Mouse (Mus musculus) Patski (cell line): ENCODE results near the gene Rftn1. TPM values are rescaled to one million over a fixed set of nuclear protein-coding genes. Genes with fewer than 3 reads are reported as not detected.

Experiments
- ATAC-seq: fragments of 100-300 bp; one replicate; pipeline ENCODE4 v1.8.0; 2021
- CTCF ChIA-PET: fragments of 350-600 bp; sonication (Branson Sonifier 250); formaldehyde crosslinking; loops from one replicate; lab custom pipeline; 2022; ENCODE audit warnings: inconsistent platforms; lab: Charles Lee
- POLR2A ChIA-PET: fragments of 350-600 bp; sonication (Branson Sonifier 250); formaldehyde crosslinking; loops from one replicate; lab custom pipeline; 2022; ENCODE audit warnings: antibody characterized with exemption, inconsistent platforms; lab: Charles Lee
- DNase-seq: peaks from one replicate; pipeline ENCODE4 v3.0.0-alpha.2; 2011; ENCODE audit warnings: low read depth, low spot score
- H3K27me3 ChIP-seq: fragments of 371-371 bp; one replicate; pipeline ENCODE4 v1.5.1; 2021
- CTCF ChIP-seq: fragments of 100-300 bp; IDR thresholded peaks from one replicate; pipeline ENCODE4 v1.5.1; 2021
- in situ Hi-C: fragments of 300-500 bp; cut with MboI; formaldehyde crosslinking; loops from 3 replicates; pipeline ENCODE4 v1.11.1; 2018; ENCODE audit warnings: low pct_unique_long_range_greater_than_20kb, mixed read lengths
- polyA plus RNA-seq: library from polyadenylated mRNA; unstranded; gene quantifications from one replicate; pipeline ENCODE4 v1.2.3, GENCODE M21; 2021

Rftn1 gene
- polyA plus RNA-seq: 0.05 TPM

- DNase-seq: no peak
- H3K27me3 ChIP-seq: peaks cover 39% of the 10 kb centered on the region
- POLR2A ChIA-PET: no interaction called here
- no peak for ATAC-seq
- in situ Hi-C loops: no loop called here
- CTCF ChIA-PET: no interaction called here
- TF ChIP-seq CTCF: no peak
Measured at GRCm38 (mm10) chr17:50190131-50191015, at the start of gene Rftn1. Gene Rftn1 (minus strand): TSS chr17:50190674.

GRCm38 (mm10) chr17:50237818-50238610, 47.5 kb upstream of the Rftn1 start:
- DNase-seq: no peak
- ChIA-PET CTCF (no interaction called here), POLR2A (no interaction called here)
- in situ Hi-C loops: loop anchor here (10.0 kb wide), 1 partner anchor 303 kb away; no protein-coding TSS in a partner anchor
- H3K27me3 ChIP-seq: peaks cover 15% of the 10 kb centered on the region
- TF ChIP-seq CTCF: no peak
- no peak for ATAC-seq

- peak; percentile 66 for TF ChIP-seq CTCF
- ChIA-PET POLR2A (no interaction called here), CTCF (no interaction called here)
- in situ Hi-C loops: loop anchor here (10.0 kb wide), 1 partner anchor 303 kb away; no protein-coding TSS in a partner anchor
- peaks cover 15% of the 10 kb centered on the region for H3K27me3 ChIP-seq
- ATAC-seq (no peak), DNase-seq (no peak)
Measured at GRCm38 (mm10) chr17:50237436-50237709, 46.9 kb upstream of the Rftn1 start.

GRCm38 (mm10) chr17:50236702-50237435, 46.4 kb upstream of the Rftn1 start:
- peaks cover 15% of the 10 kb centered on the region for H3K27me3 ChIP-seq
- in situ Hi-C loops: loop anchor here (10.0 kb wide), 1 partner anchor 302 kb away; no protein-coding TSS in a partner anchor
- ChIA-PET CTCF (no interaction called here), POLR2A (no interaction called here)
- no peak for DNase-seq
- no peak for ATAC-seq
- TF ChIP-seq CTCF: no peak

- ChIA-PET POLR2A (no interaction called here), CTCF (no interaction called here)
- DNase-seq (no peak), ATAC-seq (no peak)
- in situ Hi-C loops: loop anchor here (10.0 kb wide), 1 partner anchor 301 kb away; no protein-coding TSS in a partner anchor
- peaks cover 15% of the 10 kb centered on the region for H3K27me3 ChIP-seq
- no peak for TF ChIP-seq CTCF
Measured at GRCm38 (mm10) chr17:50235943-50236701, 45.6 kb upstream of the Rftn1 start.

GRCm38 (mm10) chr17:50233956-50234355, 43.5 kb upstream of the Rftn1 start:
- ChIA-PET CTCF (no interaction called here), POLR2A (no interaction called here)
- ATAC-seq (no peak), DNase-seq (no peak)
- in situ Hi-C loops: loop anchor here (10.0 kb wide), 1 partner anchor 299 kb away; no protein-coding TSS in a partner anchor
- TF ChIP-seq CTCF: no peak
- peaks cover 15% of the 10 kb centered on the region for H3K27me3 ChIP-seq

- in situ Hi-C loops: loop anchor here (10.0 kb wide), 1 partner anchor 298 kb away; no protein-coding TSS in a partner anchor
- no peak for TF ChIP-seq CTCF
- ATAC-seq: no peak
- POLR2A ChIA-PET: no interaction called here
- CTCF ChIA-PET: no interaction called here
- DNase-seq: no peak
- H3K27me3 ChIP-seq: peaks cover 15% of the 10 kb centered on the region
Measured at GRCm38 (mm10) chr17:50232821-50233220, 42.3 kb upstream of the Rftn1 start.

- no peak for TF ChIP-seq CTCF
- ATAC-seq (no peak), DNase-seq (no peak)
- ChIA-PET POLR2A (no interaction called here), CTCF (no interaction called here)
- H3K27me3 ChIP-seq: peaks cover 15% of the 10 kb centered on the region
- in situ Hi-C loops: loop anchor here (10.0 kb wide), 1 partner anchor 296 kb away; no protein-coding TSS in a partner anchor
Measured at GRCm38 (mm10) chr17:50231206-50231605, 40.7 kb upstream of the Rftn1 start.

GRCm38 (mm10) chr17:50229534-50229933, 39.1 kb upstream of the Rftn1 start:
- no peak for ATAC-seq
- in situ Hi-C loops: no loop called here
- DNase-seq: no peak
- peaks cover 12% of the 10 kb centered on the region for H3K27me3 ChIP-seq
- TF ChIP-seq CTCF: no peak
- ChIA-PET POLR2A (no interaction called here), CTCF (no interaction called here)

GRCm38 (mm10) chr17:50227366-50227765, 36.9 kb upstream of the Rftn1 start:
- in situ Hi-C loops: no loop called here
- DNase-seq (no peak), ATAC-seq (no peak)
- CTCF ChIA-PET: no interaction called here
- H3K27me3 ChIP-seq: peaks cover 4% of the 10 kb centered on the region
- POLR2A ChIA-PET: no interaction called here
- TF ChIP-seq CTCF: no peak
